Mouse (Mus musculus) layer of hippocampus, postnatal 14 days (tissue): Measurements from ENCODE around the gene Prkcg. TPM values are rescaled to one million over a fixed set of nuclear protein-coding genes. Genes with fewer than 3 reads are reported as not detected.
"Not testable (repeated sequence)": the region's sequence is repeated elsewhere in the genome, so short reads cannot be mapped to it uniquely, and the experiment has no call there.

Experiments
- DNase-seq, 2 experiments: peaks; one replicate each; pipeline ENCODE4 v3.0.0; 2021 to 2022; ENCODE audit warnings: low spot score in 2 of 2, mixed read lengths in 1 of 2
- long read RNA-seq, 2 experiments: library from polyadenylated mRNA; stranded (forward); transcript quantifications; one replicate each; pipeline ENCODE4 v2.0.0; 2021
- total RNA-seq, 2 experiments: library from RNA; stranded (reverse); gene quantifications; 2 replicates each; pipeline ENCODE4 v1.2.3; 2021

The Prkcg gene
- total RNA-seq = 100 to 1,000 TPM; 591 TPM
- long read RNA-seq, experiment 1, transcript Prkcg-201 (18 exons, 3,127 nt) = major isoform, 356 of 433 reads
- long read RNA-seq, experiment 1, partial matches to known transcripts = 57 of 433 reads
- long read RNA-seq, experiment 1, other reads (novel, unspliced or antisense) = 20 of 433 reads
- long read RNA-seq, experiment 2, transcript Prkcg-202 (17 exons, 2,119 nt) = minor isoform, 5 of 469 reads
- long read RNA-seq, experiment 2, transcript Prkcg-201 (18 exons, 3,127 nt) = major isoform, 364 of 469 reads
- long read RNA-seq, experiment 2, partial matches to known transcripts = 81 of 469 reads
- long read RNA-seq, experiment 2, other reads (novel, unspliced or antisense) = 19 of 469 reads

GRCm38 (mm10) chr7:3288976-3289970 lies at the start of gene Prkcg, which contains the start of gene Myadm:
Gene Prkcg, plus strand, starts transcription at chr7:3289179.
Gene Myadm, plus strand, starts transcription at chr7:3289080.
- peak; percentile 58 to 61 for DNase-seq

DNA sequence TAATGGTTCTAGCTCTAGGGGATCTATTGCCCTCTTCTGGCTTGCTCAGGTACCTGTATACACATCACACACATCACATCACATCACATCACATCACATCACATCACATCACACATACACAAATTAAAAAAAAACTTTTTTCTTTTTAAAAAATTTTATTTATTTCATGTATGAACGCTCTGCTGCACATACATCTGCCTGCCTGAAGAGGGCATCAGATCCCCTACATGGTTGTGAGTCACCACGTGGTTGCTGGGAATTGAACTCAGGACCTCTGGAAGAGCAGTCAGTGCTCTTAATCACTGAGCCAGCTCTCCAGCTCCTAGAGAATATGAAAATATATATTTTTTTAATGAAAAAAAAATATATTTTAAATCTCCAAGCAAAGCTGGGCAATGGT lies 49.8 kb upstream of the Prkcg start:
- no peak for DNase-seq

DNA sequence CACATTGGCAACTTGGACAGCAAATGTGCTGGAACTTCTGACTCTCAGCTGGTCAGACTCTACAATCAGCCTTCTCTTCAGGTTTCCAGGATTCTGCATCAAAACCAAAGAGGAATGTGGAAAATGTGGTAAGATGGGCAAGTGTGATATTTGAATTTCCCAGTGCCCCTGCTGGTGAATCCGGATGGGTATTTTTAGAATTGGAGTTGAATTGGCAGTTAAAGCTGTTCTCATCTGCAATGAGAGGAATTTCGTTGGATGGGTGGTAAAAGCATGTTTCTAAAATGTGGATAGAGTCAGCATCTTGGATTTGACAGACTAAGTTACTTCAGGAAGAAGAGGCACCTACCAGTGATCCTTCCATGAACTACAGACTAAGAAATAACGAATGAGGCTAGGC lies 28.3 kb upstream of the Prkcg start:
- DNase-seq = peak in 1 of 2 experiments; percentile 38

DNA sequence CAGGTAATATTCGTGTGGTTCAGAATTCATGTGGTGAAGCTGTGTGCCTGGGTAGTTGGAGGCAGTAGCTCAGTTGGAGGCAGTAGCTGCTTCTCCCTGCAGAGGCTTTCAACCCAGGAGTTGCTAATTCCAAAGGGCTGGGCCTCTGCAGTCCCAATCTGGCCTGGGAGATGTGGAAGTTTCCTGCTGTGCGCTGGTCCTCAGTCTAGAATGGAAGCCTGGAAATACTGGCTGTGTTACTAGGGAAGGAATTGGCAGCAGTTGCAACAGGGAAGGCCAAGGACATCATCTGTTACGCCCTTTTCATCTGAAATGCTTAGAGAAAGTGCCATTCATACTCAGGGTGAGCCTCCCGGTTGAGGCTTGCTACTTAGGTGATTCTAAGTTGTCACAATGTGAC lies 27.5 kb upstream of the Prkcg start:
- DNase-seq = peak in 1 of 2 experiments; percentile 24

DNA sequence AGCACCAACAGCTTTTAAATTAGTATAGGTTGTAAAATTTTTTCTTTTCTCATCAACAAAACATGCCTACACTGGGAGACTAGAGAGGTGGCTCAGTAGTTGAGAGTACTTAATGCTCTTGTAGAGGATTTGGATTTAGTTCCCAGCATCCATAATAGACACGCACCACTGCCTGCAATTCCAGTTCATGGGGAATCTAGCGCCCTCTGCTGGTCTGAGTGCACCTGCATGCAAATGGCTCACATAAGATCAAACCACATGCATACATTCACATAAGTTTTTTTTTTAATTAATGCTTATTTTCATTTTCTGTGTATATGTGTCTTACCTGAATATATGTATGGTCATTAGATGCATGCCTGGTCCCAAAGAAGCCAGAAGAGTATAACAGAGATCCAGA lies 26.2 kb upstream of the Prkcg start:
- DNase-seq = no peak

GRCm38 (mm10) chr7:3264390-3265022 lies 24.5 kb upstream of the Prkcg start:
- DNase-seq = no peak

DNA sequence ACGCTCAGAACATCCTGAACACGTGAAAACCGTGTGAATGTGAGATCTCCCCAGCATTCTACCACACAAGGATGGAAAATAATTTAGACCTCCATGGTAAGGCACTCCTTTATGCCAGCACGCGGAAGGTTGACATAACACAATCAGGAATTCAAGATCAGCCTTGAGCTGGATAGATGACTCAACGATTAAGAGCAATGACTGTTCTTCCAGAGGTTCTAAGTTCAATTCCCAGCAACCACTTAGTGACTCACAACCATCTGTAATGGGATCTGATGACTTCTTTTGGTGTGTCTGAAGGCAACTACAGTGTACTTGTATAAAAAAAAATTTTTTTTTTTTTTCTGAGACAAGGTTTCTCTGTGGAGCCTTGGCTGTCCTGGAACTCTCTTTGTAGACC lies 23.7 kb upstream of the Prkcg start:
- no peak for DNase-seq

DNA sequence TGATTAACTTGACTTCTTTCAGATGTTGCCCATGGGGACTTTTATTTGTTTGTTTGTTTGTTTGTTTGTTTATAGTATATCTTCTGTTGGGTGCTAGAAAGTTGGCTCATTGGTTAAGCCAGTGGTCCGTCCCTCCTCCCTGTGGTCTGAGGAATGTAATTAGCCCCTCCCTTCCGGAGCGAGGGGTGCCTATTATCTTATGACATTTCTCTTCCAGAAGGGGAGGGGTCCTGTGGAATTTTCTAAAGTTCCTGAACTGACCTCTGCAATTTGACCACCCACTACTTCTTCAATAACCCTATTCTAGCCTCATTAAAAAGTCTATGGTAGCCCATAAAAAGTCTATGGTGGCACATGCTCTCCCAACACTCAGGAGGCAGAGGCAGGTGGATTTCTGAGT lies 21.7 kb upstream of the Prkcg start:
- no peak for DNase-seq

GRCm38 (mm10) chr7:3267888-3268287 lies 21.1 kb upstream of the Prkcg start:
- no peak for DNase-seq

DNA sequence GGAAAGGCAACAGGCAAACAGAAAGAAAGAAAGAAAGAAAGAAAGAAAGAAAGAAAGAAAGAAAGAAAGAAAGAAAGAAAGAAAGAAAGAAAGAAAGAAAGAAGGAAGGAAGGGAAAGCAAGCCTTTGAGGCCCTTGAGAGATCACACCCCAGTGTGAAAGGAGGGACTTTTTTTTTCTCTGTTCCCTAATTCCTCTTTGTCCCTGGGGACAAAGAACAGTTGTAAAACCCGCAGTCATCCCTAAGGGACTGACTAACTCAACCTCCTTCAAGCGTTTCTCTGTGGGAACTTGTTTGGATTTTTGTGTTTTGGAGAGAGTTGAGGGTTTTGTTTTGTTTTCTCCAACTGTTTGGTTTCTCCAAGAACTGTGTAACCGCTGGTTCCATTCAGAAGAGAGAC lies 20.7 kb upstream of the Prkcg start:
- no peak for DNase-seq

- DNase-seq = no peak
These were observed 16.8 kb upstream of the Prkcg start for GRCm38 (mm10) chr7:3272206-3272605.

DNA sequence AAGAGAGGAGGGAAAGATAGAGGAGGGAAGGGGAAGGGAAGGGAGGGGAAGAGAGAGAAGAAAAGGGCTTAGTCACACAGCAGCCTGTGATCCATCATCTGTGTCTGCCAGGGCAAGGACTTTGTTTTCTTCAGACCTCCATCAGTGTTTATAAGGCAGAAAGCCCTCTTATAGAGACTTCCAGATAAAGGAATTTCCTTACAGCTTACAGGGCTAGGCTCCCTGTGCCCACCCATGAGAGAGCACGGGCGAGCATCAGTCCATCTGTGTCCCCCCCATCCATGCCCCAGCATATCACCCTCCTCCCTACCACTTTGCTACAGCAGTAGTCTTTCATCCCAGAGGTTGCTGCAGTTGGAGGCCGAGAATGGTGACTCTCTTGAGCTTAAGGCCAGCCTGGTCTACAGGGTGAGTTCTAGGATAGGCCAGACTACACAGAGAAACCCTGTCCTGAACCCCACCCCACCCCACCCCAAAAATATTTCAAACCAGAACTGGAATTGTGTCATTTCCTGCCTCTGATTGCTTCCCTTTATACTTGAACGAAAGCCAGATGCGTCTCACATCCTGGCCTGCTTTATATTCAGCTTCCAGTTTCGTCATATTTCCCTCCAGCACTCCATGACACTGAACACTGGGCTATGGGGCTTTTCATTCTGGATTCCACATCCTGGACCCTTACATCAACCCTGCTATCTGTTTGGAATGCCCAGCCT lies 13.4 kb upstream of the Prkcg start:
- DNase-seq = no peak

GRCm38 (mm10) chr7:3276781-3277180 lies 12.2 kb upstream of the Prkcg start:
- not testable (repeated sequence) for DNase-seq

DNA sequence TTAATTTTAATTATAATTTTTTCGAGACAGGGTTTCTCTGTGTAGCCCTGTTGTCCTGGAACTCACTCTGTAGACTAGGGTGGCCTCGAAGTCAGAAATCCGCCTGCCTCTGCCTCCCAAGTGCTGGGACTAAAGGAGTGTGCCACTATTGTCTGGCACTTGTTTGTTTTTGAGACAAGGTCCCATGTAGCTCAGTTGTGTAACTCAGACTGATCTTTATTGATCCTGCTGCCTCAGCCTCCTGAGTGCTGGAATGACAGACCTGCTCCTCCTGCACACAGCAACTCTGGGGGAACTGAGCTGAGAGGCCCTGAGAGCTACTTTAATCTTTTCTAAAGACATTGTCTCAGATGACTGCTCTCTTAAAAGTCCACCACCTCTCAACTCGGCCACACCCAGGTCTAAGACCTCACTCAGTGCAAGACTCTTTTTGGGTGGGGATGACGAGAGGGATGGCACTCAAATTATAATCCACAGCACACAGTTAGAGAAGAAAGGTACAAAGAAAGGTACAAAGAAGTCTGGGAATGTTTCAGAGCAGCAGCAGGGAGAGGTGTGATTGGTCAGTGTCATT lies 8.8 kb upstream of the Prkcg start:
- DNase-seq = no peak

DNA sequence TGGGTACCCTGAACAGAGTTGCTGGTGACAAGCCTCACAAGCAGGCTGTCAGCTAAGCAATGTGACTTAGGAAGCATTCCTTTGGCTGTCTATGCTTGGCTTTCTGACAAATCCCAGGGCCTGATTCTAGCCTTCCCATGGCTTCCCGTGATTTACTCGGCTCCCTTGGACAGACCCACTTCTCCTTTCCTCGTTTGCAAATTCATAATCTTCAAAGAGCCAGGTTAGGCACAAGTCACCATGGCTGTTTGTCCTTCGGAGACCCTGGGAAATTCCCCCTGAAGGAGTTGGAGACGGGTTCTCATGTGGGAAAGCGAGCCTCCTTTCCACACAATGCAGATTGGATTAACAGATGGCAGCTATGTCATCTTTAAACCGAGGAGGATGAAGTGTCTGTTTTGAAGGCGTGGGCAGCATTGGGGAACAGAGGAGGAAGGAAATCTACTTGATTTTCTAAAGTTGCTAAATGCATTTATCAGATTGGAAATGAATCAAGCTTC lies 8.3 kb upstream of the Prkcg start:
- peak in 1 of 2 experiments; percentile 67 for DNase-seq

- no peak for DNase-seq
These were observed 7.2 kb upstream of the Prkcg start for GRCm38 (mm10) chr7:3281741-3282140.

- DNase-seq = no peak
These were observed 5.7 kb upstream of the Prkcg start for GRCm38 (mm10) chr7:3283081-3283875.

GRCm38 (mm10) chr7:3284604-3285003 lies 4.4 kb upstream of the Prkcg start:
- DNase-seq = no peak

DNA sequence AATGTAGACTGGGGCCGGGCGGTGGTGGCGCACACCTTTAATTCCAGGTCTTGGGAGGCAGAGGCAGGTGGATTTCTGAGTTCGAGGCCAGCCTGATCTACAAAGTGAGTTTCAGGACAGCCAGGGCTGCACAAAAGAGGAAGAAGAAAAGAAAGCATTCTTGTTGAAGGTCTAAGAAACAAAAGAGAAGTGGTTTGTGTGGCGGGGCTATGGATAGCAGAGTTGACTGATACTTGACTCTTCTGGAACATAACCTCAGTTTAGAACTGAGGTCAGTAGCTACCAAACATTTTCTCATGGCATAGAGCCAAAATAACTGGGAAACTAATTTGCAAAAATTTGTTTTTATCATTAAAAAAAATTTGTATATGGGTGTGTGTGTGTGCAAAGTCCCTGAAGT lies 2.9 kb upstream of the Prkcg start:
- no peak for DNase-seq
